Mouse (Mus musculus): ENCODE results near the gene Mmp1b. TPM values are rescaled to one million over a fixed set of nuclear protein-coding genes. Genes with fewer than 3 reads are reported as not detected.
"Not testable (repeated sequence)": the region's sequence is repeated elsewhere in the genome, so short reads cannot be mapped to it uniquely, and the experiment has no call there.

Mmp1b gene
- not detected for total RNA-seq (2021)

- DNase-seq: no peak
Measured at GRCm38 (mm10) chr9:7387947-7388346, at the start of gene Mmp1b. TSS of gene Mmp1b (minus strand) at chr9:7388047.

GRCm38 (mm10) chr9:7396556-7396955 is 8.7 kb upstream of the Mmp1b start:
- DNase-seq: not testable (repeated sequence)

GRCm38 (mm10) chr9:7354535-7354934 is 33.3 kb downstream of the Mmp1b start:
- DNase-seq: no peak

- no peak for DNase-seq
Measured at GRCm38 (mm10) chr9:7345513-7345912, 42.3 kb downstream of the Mmp1b start.

- DNase-seq: no peak
Measured at GRCm38 (mm10) chr9:7344107-7344506, 43.7 kb downstream of the Mmp1b start, which contains the start of gene Mmp12. TSS of gene Mmp12 (plus strand) at chr9:7344381.

GRCm38 (mm10) chr9:7336740-7337483 is 50.9 kb downstream of the Mmp1b start:
- no peak for DNase-seq

GRCm38 (mm10) chr9:7335766-7336680 is 51.8 kb downstream of the Mmp1b start:
- DNase-seq: no peak

- no peak for DNase-seq
Measured at GRCm38 (mm10) chr9:7331847-7332246, 56.0 kb downstream of the Mmp1b start.

Other genes with a start within 250 kb of the Mmp1b start
- gene Dync2h1, start 203.6 kb downstream of the Mmp1b start, total RNA-seq (2021): 1 to 10 TPM; 4.4 to 5.6 TPM
- gene Dcun1d5, start 203.5 kb downstream of the Mmp1b start, total RNA-seq (2021): 10 to 100 TPM; 61.7 to 71.3 TPM
- gene Mmp13, start 115.5 kb downstream of the Mmp1b start, total RNA-seq (2021): under 1 TPM in 1 of 2 experiments, not detected in 1; 0.10 TPM
- gene Mmp12, start 43.7 kb downstream of the Mmp1b start, total RNA-seq (2021): under 1 TPM; 0.29 to 0.32 TPM
- gene Mmp3, start 57.8 kb upstream of the Mmp1b start, total RNA-seq (2021): not detected
- gene Mmp10, start 114.3 kb upstream of the Mmp1b start, total RNA-seq (2021): not detected
- gene Mmp8, start 170.4 kb upstream of the Mmp1b start, total RNA-seq (2021): under 1 TPM in 1 of 2 experiments, not detected in 1; 0.41 TPM
- not detected for gene Mmp27, start 183.3 kb upstream of the Mmp1b start, total RNA-seq (2021)
- gene Mmp20, start 240.2 kb upstream of the Mmp1b start, total RNA-seq (2021): not detected